Mouse (Mus musculus) liver, embryonic 14.5 days (tissue): ENCODE results near the gene Gm10024. TPM values are rescaled to one million over a fixed set of nuclear protein-coding genes. Genes with fewer than 3 reads are reported as not detected.
"Not testable (repeated sequence)": the region's sequence is repeated elsewhere in the genome, so short reads cannot be mapped to it uniquely, and the experiment has no call there.

Experiments
- ATAC-seq: fragments of 200-750 bp; cut with Nextera tagmentation; 2 replicates; pipeline ENCODE4 v1.8.0; 2017; ENCODE audit warnings: moderate number of reproducible peaks, mild to moderate bottlenecking, moderate library complexity; ENCODE audit not compliant: insufficient read depth
- DNase-seq, 3 experiments: peaks; one replicate each; pipeline ENCODE4 v3.0.0-alpha.2; 2012 to 2013; ENCODE audit warnings: low read depth in 3 of 3, low spot score in 3 of 3
- H3K27ac ChIP-seq: fragments of 300-500 bp; sonication (generic); 2 replicates; pipeline ENCODE4 v1.5.1; 2014; ENCODE audit warnings: moderate library complexity, mild to moderate bottlenecking, control low read depth, inconsistent platforms
- H3K27me3 ChIP-seq: fragments of 300-500 bp; sonication (generic); 2 replicates; pipeline ENCODE4 v1.6.1; 2014; ENCODE audit warnings: mild to moderate bottlenecking, low read length, moderate library complexity; ENCODE audit not compliant: control insufficient read depth, insufficient read depth
- H3K36me3 ChIP-seq: fragments of 300-500 bp; sonication (generic); replicated peaks from 2 replicates; pipeline ENCODE4 v1.6.1; 2014; ENCODE audit warnings: low read depth; ENCODE audit not compliant: control insufficient read depth, insufficient read depth
- H3K4me1 ChIP-seq, 2 experiments: fragments of 200-500 bp in 1 of 2; fragments of 300-500 bp in 1 of 2; sonication (generic) in 1 of 2; replicated peaks; 2 replicates each; pipeline ENCODE4 v1.6.1; 2012 to 2014; ENCODE audit warnings: antibody characterized with exemption in 1 of 2, inconsistent platforms in 1 of 2, low read length in 1 of 2; ENCODE audit not compliant: control insufficient read depth in 2 of 2, insufficient read depth in 2 of 2
- H3K4me2 ChIP-seq: fragments of 300-500 bp; sonication (generic); 2 replicates; pipeline ENCODE4 v1.6.1; 2014; ENCODE audit warnings: low read depth, mild to moderate bottlenecking, control low read depth, moderate library complexity
- H3K4me3 ChIP-seq, 2 experiments: fragments of 200-500 bp in 1 of 2; fragments of 300-500 bp in 1 of 2; sonication (generic) in 1 of 2; 2 replicates each; pipeline ENCODE4 v1.5.1; 2012 to 2014; ENCODE audit warnings: low read depth in 2 of 2, low read length in 2 of 2, mild to moderate bottlenecking in 2 of 2, control low read depth in 1 of 2, inconsistent platforms in 1 of 2, moderate library complexity in 1 of 2; ENCODE audit not compliant: insufficient read depth in 1 of 2
- H3K9ac ChIP-seq: fragments of 300-500 bp; sonication (generic); replicated peaks from 2 replicates; pipeline ENCODE4 v1.6.1; 2014; ENCODE audit warnings: mild to moderate bottlenecking, control low read depth, moderate library complexity
- H3K9me3 ChIP-seq: fragments of 300-500 bp; sonication (generic); 2 replicates; pipeline ENCODE4 v1.6.1; 2016; ENCODE audit warnings: low read length, mixed read lengths; ENCODE audit not compliant: control insufficient read depth
- CTCF ChIP-seq: IDR thresholded peaks from 2 replicates; pipeline ENCODE4 v1.5.1; 2016; ENCODE audit warnings: antibody characterized with exemption, low read depth, control low read depth
- EP300 ChIP-seq: IDR thresholded peaks from 2 replicates; pipeline ENCODE4 v1.6.1; 2016; ENCODE audit warnings: antibody characterized with exemption, low read depth
- WGBS: fragments of 180-500 bp; shearing (Covaris S2); extraction: QIAGEN DNeasy Blood & Tissue Kit; methylation state at CpG from one replicate; pipeline ENCODE4 v1.1.7; 2014; ENCODE audit not compliant: insufficient replicate concordance; 5-methylcytosine and 5-hydroxymethylcytosine counted together
- polyA plus RNA-seq, 2 experiments: library from polyadenylated mRNA; depleted of rRNA in 1 of 2; stranded (reverse) in 1 of 2; unstranded in 1 of 2; fragments of >200 nt; fragmentation: Nextera tagmentation in 1 of 2; extraction: Ambion mirVana in 1 of 2; gene quantifications; 2 replicates each; pipeline versions ENCODE4 v1.2.1 to v1.2.3; 2012 to 2014

Gm10024 gene
- polyA plus RNA-seq, 2 experiments = not detected

GRCm38 (mm10) chr10:77709831-77710230 is 1.4 kb upstream of the Gm10024 start:
- H3K27ac ChIP-seq = no peak overlapping the region
- WGBS = 59% methylated on average over 3 of the region's 3 CpGs
- no peaks in the 10 kb centered on the region for H3K4me1 ChIP-seq
- no peak overlapping the region for H3K4me3 ChIP-seq
- DNase-seq (no peak), ATAC-seq (no peak)
- H3K9me3 ChIP-seq = no peaks in the 10 kb centered on the region
- H3K36me3 ChIP-seq = no peaks in the 10 kb centered on the region
- TF ChIP-seq CTCF = no peak
- TF ChIP-seq EP300 = no peak
- no peak overlapping the region for H3K9ac ChIP-seq
- H3K4me2 ChIP-seq = no peak overlapping the region
- no peaks in the 10 kb centered on the region for H3K27me3 ChIP-seq

- no peak overlapping the region for H3K27ac ChIP-seq
- H3K36me3 ChIP-seq = no peaks in the 10 kb centered on the region
- H3K27me3 ChIP-seq = no peaks in the 10 kb centered on the region
- TF ChIP-seq EP300 = no peak
- TF ChIP-seq CTCF = no peak
- H3K4me1 ChIP-seq = no peaks in the 10 kb centered on the region
- no peak overlapping the region for H3K4me2 ChIP-seq
- 29% methylated on average over 4 of the region's 4 CpGs for WGBS
- DNase-seq (no peak), ATAC-seq (no peak)
- no peak overlapping the region for H3K4me3 ChIP-seq
- no peak overlapping the region for H3K9ac ChIP-seq
- H3K9me3 ChIP-seq = no peaks in the 10 kb centered on the region
Observed at GRCm38 (mm10) chr10:77713734-77714133, 2.5 kb downstream of the Gm10024 start.

GRCm38 (mm10) chr10:77715507-77715906 is 4.2 kb downstream of the Gm10024 start, which contains the start of gene Gm10142:
Gm10142 (plus strand) TSS chr10:77715807.
- no peak within 1 kb of the TSS for H3K4me2 ChIP-seq
- ATAC-seq (no peak), DNase-seq (no peak)
- no peaks in the 10 kb centered on the region for H3K27me3 ChIP-seq
- no peak within 1 kb of the TSS for H3K9ac ChIP-seq
- no peaks in the 10 kb centered on the region for H3K9me3 ChIP-seq
- no peak within 1 kb of the TSS for H3K4me3 ChIP-seq
- H3K4me1 ChIP-seq = no peaks in the 10 kb centered on the region
- WGBS = 48% methylated on average over 1 of the region's 1 CpGs
- no peaks in the 10 kb centered on the region for H3K36me3 ChIP-seq
- H3K27ac ChIP-seq = no peak within 1 kb of the TSS
- no peak for TF ChIP-seq CTCF
- TF ChIP-seq EP300 = no peak

- not testable (repeated sequence) for H3K9ac ChIP-seq, H3K9me3 ChIP-seq, DNase-seq, H3K4me3 ChIP-seq, H3K4me2 ChIP-seq, H3K4me1 ChIP-seq, H3K36me3 ChIP-seq, ATAC-seq, H3K27ac ChIP-seq, H3K27me3 ChIP-seq
- WGBS = 54% methylated on average over 1 of the region's 1 CpGs
Observed at GRCm38 (mm10) chr10:77720299-77720698, 9.0 kb downstream of the Gm10024 start, which contains the start of gene Krtap12-1. Krtap12-1 (plus strand) TSS chr10:77720599.

GRCm38 (mm10) chr10:77724855-77725254 is 13.6 kb downstream of the Gm10024 start:
- no peak for DNase-seq
- no peak overlapping the region for H3K27ac ChIP-seq
- no peak overlapping the region for H3K4me2 ChIP-seq
- TF ChIP-seq CTCF (peak; percentile 48), EP300 (no peak)
- H3K27me3 ChIP-seq = no peaks in the 10 kb centered on the region
- no peaks in the 10 kb centered on the region for H3K4me1 ChIP-seq
- H3K9me3 ChIP-seq = no peaks in the 10 kb centered on the region
- no peak overlapping the region for H3K4me3 ChIP-seq
- ATAC-seq = no peak
- no peak overlapping the region for H3K9ac ChIP-seq
- 57% methylated on average over 8 of the region's 8 CpGs for WGBS
- no peaks in the 10 kb centered on the region for H3K36me3 ChIP-seq
